Mouse (Mus musculus) left cerebral cortex, adult 6 months (tissue): ENCODE results near the gene Defb43. TPM values are rescaled to one million over a fixed set of nuclear protein-coding genes. Genes with fewer than 3 reads are reported as not detected.

Source experiments
- long read RNA-seq, 2 experiments: library from polyadenylated mRNA; unstranded; transcript quantifications; one replicate each; pipeline ENCODE4 v2.0.0; 2019 to 2020
- polyA plus RNA-seq: library from polyadenylated mRNA; unstranded; fragments of <200 nt; fragmentation: Nextera tagmentation; gene quantifications from 2 replicates; pipeline ENCODE4 v1.2.3, GENCODE M21; 2021

Defb43 gene
- not detected in 2 replicates for polyA plus RNA-seq
- long read RNA-seq, experiment 1, result 0 reads
- long read RNA-seq, experiment 2, result 0 reads

GRCm38 (mm10) chr14:63011471-63011870 is at the start of gene Defb43:
Defb43 (plus strand) TSS chr14:63011771.

DNA sequence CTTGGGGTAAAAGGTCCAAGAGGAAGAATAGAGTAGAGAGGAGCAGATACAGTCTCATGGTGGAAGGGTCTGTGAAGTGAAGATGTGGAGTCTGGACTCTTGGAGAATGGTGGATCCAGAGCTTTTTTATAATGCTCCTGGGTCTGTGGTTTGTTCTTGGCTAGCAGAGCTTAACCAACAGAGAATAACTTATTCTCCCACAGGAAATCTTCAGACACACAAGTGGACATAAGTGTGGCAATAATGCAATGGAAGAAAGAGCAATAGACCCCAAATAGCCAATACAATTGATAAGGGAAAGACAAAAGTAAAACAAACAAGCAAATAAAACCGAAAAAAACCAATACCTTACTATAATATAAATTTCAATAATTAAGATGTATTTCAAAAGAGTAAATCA is 27.2 kb upstream of the Defb43 start, which contains the start of gene Defb48:
Gene Defb48 (minus strand): TSS at position 101 of the 400 bp plus-strand sequence.

DNA sequence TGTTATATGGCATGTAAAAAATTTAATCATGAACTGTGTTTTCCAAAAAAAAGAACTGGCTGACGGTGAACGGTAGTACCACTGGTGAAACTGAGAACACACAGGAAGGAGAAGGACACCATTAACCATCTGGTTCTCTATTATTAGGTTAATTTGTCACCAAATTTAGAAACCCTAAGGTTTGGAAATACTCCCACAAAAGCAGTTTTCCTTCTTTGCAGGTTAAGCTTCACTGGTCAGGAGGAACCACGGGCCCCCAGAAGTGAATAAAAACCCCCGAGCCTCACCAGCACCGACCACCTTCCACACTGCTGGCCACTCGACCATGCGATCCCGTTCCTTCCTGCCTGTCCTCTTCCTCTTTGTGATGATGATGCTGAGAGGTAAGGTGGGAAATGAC is 13.8 kb upstream of the Defb43 start, which contains the start of gene Defb47:
Gene Defb47 (plus strand): TSS at position 301 of the 400 bp plus-strand sequence.

GRCm38 (mm10) chr14:63046691-63047090 is 35.1 kb downstream of the Defb43 start, which contains the start of gene Defb42:
Defb42 (plus strand) TSS chr14:63046991.

DNA sequence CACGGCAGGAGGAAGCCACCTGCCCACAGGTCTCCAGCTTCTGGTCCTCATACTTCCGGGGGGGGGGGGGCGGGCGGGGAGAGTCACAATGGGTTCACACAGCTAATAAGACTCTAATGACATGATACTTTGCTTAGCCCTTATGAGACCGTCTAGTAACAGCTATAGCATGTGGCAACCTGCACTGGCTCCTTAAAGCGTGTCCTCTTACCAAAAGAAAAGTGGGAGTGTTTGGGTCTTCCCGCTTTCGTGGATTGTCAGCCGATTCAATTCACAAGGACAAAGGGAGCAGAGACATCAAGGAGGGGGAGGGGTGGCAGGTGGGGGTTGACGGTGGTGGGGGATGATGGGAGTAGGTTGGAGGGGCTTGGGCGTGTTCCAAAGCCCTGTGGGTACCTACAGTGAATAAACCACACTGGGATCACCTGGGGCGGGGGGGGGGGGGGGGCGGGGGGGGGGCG is 38.4 kb downstream of the Defb43 start, which contains the start of gene Defb30:
Gene Defb30 (minus strand): TSS at position 51 of the 461 bp plus-strand sequence.

Other genes starting within 250 kb of the Defb43 start
- gene Wdfy2, start 174.1 kb upstream of the Defb43 start, polyA plus RNA-seq, result 1.8 and 2.3 TPM in 2 replicates
- not detected in 2 replicates for gene Defb48, start 27.3 kb upstream of the Defb43 start, polyA plus RNA-seq
- gene Defb47, start 13.7 kb upstream of the Defb43 start, polyA plus RNA-seq, result not detected in 2 replicates
- 1.1 and 1.3 TPM in 2 replicates for gene Defb42, start 35.2 kb downstream of the Defb43 start, polyA plus RNA-seq
- gene Defb30, start 38.2 kb downstream of the Defb43 start, polyA plus RNA-seq, result not detected in 2 replicates